Mouse (Mus musculus): Measurements from ENCODE around the gene Yipf2.

The Yipf2 gene

GRCm38 (mm10) chr9:21594838-21595237 is 2.2 kb upstream of the Yipf2 start:
- DNase-seq: no peak

GRCm38 (mm10) chr9:21594350-21594749 is 1.7 kb upstream of the Yipf2 start:
- peak; percentile 22 for DNase-seq

- DNase-seq: peak; percentile 70
Observed at GRCm38 (mm10) chr9:21593122-21593721, 594 bp upstream of the Yipf2 start.

GRCm38 (mm10) chr9:21591831-21592702 is 561 bp downstream of the Yipf2 start:
- peak; percentile 18 for DNase-seq

- DNase-seq: no peak
Observed at GRCm38 (mm10) chr9:21591127-21591830, 1.3 kb downstream of the Yipf2 start.

GRCm38 (mm10) chr9:21589538-21589937 is 3.1 kb downstream of the Yipf2 start:
- no peak for DNase-seq

- no peak for DNase-seq
Observed at GRCm38 (mm10) chr9:21588350-21588749, 4.3 kb downstream of the Yipf2 start.

GRCm38 (mm10) chr9:21587678-21588349 is 4.8 kb downstream of the Yipf2 start:
- no peak for DNase-seq

GRCm38 (mm10) chr9:21585401-21585800 is 7.2 kb downstream of the Yipf2 start:
- DNase-seq: no peak

GRCm38 (mm10) chr9:21578226-21578625 is 14.4 kb downstream of the Yipf2 start:
- no peak for DNase-seq

GRCm38 (mm10) chr9:21576286-21576685 is 16.3 kb downstream of the Yipf2 start:
- no peak for DNase-seq

- no peak for DNase-seq
Observed at GRCm38 (mm10) chr9:21575253-21575652, 17.4 kb downstream of the Yipf2 start.

GRCm38 (mm10) chr9:21574012-21574801 is 18.4 kb downstream of the Yipf2 start:
- DNase-seq: no peak

- DNase-seq: no peak
Observed at GRCm38 (mm10) chr9:21568657-21569255, 23.9 kb downstream of the Yipf2 start.

- no peak for DNase-seq
Observed at GRCm38 (mm10) chr9:21567051-21567450, 25.6 kb downstream of the Yipf2 start.

GRCm38 (mm10) chr9:21566538-21566937 is 26.1 kb downstream of the Yipf2 start:
- no peak for DNase-seq

- no peak for DNase-seq
Observed at GRCm38 (mm10) chr9:21565004-21565586, 27.5 kb downstream of the Yipf2 start.

GRCm38 (mm10) chr9:21564420-21564819 is 28.2 kb downstream of the Yipf2 start:
- no peak for DNase-seq

- DNase-seq: no peak
Observed at GRCm38 (mm10) chr9:21559151-21559550, 33.5 kb downstream of the Yipf2 start.

- DNase-seq: no peak
Observed at GRCm38 (mm10) chr9:21558366-21558765, 34.3 kb downstream of the Yipf2 start.

GRCm38 (mm10) chr9:21557556-21557955 is 35.1 kb downstream of the Yipf2 start:
- DNase-seq: no peak
